22 mouse cellular contexts compared by ENCODE assay signal in genomic region chr17:79501926-79502325, GRCm38 (mm10).
"Had no signal": no experiment of that assay in that cellular context is flagged by ENCODE, and none has a peak within 500 bp of the region (broad histone marks: within the 10 kb centered on the region; RNA-seq: fewer than 3 reads in every experiment).

No protein-coding gene starts in this region.

- H3K4me1 ChIP-seq: hindbrain, embryonic 12.5 days; intestine, embryonic 15.5 days had no signal

- H3K27ac ChIP-seq: heart, embryonic 13.5 days; heart, embryonic 15.5 days; hindbrain, embryonic 12.5 days; hindbrain, embryonic 14.5 days; intestine, embryonic 15.5 days; layer of hippocampus, adult 2 months; left cerebral cortex, adult 2 months; limb, embryonic 15.5 days had no signal

- H3K4me3 ChIP-seq: heart, embryonic 13.5 days; heart, embryonic 15.5 days; hindbrain, embryonic 12.5 days; intestine, embryonic 15.5 days; layer of hippocampus, adult 2 months; left cerebral cortex, adult 2 months; limb, embryonic 13.5 days; limb, embryonic 15.5 days had no signal

- ATAC-seq: inflammation-experienced regulatory T-cells, adult 6 months; intestine, embryonic 15.5 days; intestine, postnatal 0 days had no signal

- H3K9ac ChIP-seq: heart, embryonic 13.5 days; heart, embryonic 15.5 days; hindbrain, embryonic 12.5 days; hindbrain, embryonic 14.5 days; intestine, embryonic 15.5 days; limb, embryonic 13.5 days; limb, embryonic 15.5 days had no signal

- H3K4me2 ChIP-seq: heart, embryonic 11.5 days; heart, embryonic 13.5 days; heart, embryonic 15.5 days; hindbrain, embryonic 12.5 days; hindbrain, embryonic 14.5 days; intestine, embryonic 15.5 days; limb, embryonic 13.5 days; limb, embryonic 15.5 days had no signal

- H3K27me3 ChIP-seq: heart, embryonic 13.5 days; heart, embryonic 15.5 days; hindbrain, embryonic 12.5 days; intestine, embryonic 15.5 days; limb, embryonic 13.5 days; limb, embryonic 15.5 days had no signal

- DNase-seq: gastrocnemius, postnatal 14 days; gastrocnemius, postnatal 36 days; heart, adult 18-20 months; heart, postnatal 14 days; heart, postnatal 36 days; kidney, adult 18-20 months; kidney, adult 8-10 months; kidney, postnatal 10 days; kidney, postnatal 25 days; kidney, postnatal 4 days had no signal

- H3K36me3 ChIP-seq: heart, embryonic 13.5 days; heart, embryonic 15.5 days; hindbrain, embryonic 12.5 days; intestine, embryonic 15.5 days; limb, embryonic 13.5 days; limb, embryonic 15.5 days had no signal

- H3K9me3 ChIP-seq: heart, embryonic 15.5 days; hindbrain, embryonic 12.5 days; intestine, embryonic 15.5 days; limb, embryonic 15.5 days had no signal
